Mouse (Mus musculus) gastrocnemius, adult 18-20 months (tissue): Measurements from ENCODE around the gene Pias4. TPM values are rescaled to one million over a fixed set of nuclear protein-coding genes. Genes with fewer than 3 reads are reported as not detected.
A peak's percentile ranks its signal among the peaks of the same experiment; 100 is the strongest.
"Not testable (repeated sequence)": the region's sequence is repeated elsewhere in the genome, so short reads cannot be mapped to it uniquely, and the experiment has no call there.

Source experiments
- DNase-seq: peaks from one replicate; pipeline ENCODE4 v3.0.0; 2021; ENCODE audit warnings: low spot score
- long read RNA-seq, 2 experiments: library from polyadenylated mRNA; stranded (forward); transcript quantifications; one replicate each; pipeline ENCODE4 v2.0.0; 2021
- total RNA-seq, 2 experiments: library from RNA; stranded (reverse); gene quantifications; 2 replicates each; pipeline ENCODE4 v1.2.3; 2021

Pias4 gene
- total RNA-seq: 10 to 100 TPM; 15.3 to 17.1 TPM
- long read RNA-seq, experiment 1, transcript Pias4-201 (11 exons, 2,571 nt): major isoform, 33 of 43 reads
- long read RNA-seq, experiment 1, partial matches to known transcripts: 4 of 43 reads
- long read RNA-seq, experiment 1, other reads (novel, unspliced or antisense): 6 of 43 reads
- long read RNA-seq, experiment 2, transcript Pias4-201 (11 exons, 2,571 nt): major isoform, 38 of 45 reads
- long read RNA-seq, experiment 2, partial matches to known transcripts: 4 of 45 reads
- long read RNA-seq, experiment 2, other reads (novel, unspliced or antisense): 3 of 45 reads

DNA sequence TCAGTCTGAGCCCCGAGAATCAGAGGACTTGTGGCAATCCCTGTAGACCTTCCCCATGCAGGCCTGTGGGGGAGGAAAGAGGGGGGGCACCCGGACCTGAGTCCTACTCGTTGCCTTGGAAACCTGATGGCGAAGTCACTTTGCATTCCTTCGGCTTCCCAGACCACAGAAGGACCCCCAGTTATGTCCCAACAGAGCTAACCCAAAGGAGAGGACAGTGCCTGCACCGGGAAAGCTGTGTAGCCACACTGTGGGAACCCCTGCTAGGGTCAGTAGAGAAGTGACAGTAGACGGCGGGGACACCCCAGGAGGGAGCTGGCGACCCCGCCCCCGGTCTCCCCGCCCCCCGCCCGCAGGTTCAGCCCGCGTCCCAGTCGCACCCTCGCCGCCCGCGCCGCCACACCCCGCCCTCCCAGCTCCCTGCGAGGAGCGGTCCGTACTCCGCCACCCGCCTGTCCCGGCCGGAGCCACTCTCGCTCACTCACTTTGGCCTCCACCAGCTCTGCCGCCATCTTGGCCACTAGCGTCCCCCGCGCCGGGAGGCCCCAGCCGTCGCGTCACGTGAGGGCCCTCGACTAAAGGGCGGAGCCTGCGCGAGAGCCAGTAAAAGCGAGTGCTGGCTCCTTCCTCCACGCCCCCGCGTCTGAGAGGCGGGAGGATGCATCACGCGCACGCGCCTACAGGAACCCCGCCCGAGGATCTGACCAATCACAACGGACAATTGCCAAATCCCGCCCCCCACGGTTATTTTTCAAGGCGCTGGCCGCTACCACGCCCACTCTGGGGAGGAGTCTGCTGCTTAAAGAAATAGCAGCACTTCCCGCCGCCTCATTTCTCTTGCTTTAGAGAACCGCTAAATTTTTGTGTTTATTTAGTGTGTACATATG lies at the start of gene Pias4:
Gene Pias4, minus strand, starts transcription at position 724 of the 887 bp plus-strand sequence.
- peak; percentile 100 for DNase-seq

DNA sequence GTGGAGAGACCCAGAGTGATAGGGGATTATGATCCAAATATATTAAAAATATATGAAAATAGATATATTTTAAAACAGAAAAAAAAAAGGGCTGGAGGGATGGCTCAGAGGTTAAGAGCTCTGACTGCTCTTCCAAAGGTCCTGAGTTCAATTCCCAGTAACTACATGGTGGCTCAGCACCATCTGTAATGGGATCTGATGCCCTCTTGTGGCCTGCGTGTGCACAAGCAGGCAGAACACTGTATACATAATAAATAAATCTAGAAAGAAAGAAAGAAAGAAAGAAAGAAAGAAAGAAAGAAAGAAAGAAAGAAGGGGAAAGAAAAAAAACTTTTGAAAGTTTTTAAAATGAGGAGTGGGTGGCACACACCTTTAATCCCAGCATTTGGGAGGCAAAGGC lies 49.5 kb upstream of the Pias4 start:
- DNase-seq: not testable (repeated sequence)

DNA sequence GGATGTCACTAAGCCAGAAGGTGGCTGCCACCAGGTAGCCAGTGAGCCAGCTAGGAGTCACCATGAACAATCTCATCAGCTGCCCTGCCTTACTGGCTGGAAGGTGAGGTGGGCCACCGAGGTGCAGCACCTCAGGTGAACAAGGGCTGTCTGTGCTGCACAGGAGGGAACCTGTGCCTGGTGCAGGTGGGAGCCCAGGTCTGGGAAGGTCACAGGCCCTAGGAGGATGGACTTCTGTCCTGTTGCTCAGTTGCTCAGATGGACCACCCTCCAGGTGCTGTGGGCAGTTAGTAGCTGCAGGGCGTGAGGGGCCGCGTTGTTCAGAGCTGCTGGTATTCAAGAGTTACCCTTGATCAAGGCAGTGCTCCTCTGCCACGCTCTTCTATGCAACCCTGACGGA lies 49.1 kb upstream of the Pias4 start:
- DNase-seq: no peak

DNA sequence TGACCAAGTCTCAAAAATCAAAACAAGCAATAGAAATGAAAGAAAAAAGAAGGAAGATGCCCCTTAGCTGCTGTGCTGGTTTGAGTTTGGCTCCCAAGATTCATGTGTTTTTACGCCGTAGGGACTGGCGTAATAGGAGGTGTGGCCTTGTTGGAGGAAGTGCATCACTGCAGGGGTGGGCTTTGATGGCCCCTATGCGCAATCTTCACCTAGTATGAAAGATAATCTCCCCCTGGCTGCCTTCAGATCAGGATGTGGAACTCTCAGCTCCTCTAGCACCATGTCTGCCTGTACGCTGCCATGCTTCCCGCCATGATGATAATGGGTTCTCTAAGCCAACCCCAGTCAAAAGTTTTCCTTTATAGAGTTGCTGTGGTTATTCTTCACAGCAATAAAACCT lies 48.5 kb upstream of the Pias4 start:
- DNase-seq: no peak

DNA sequence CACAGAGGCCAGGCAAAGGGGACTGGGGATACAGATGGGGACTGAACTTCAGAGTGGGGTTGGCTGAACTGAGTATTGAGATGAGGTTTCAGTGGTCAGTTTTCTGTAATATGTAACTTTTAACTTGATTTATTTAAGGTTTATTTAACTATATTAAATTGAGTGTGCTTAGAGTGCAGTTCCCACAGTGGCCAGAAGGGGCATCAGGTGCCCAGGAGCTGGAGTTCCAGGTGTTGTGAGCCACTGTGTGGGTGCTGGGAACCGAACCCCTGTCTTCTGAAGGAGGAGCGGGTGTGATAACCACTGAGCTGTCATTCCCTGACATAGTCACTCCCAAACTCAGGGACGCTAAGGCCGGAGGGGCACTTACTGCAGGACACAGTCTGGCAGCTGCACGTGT lies 42.4 kb upstream of the Pias4 start:
- DNase-seq: no peak

DNA sequence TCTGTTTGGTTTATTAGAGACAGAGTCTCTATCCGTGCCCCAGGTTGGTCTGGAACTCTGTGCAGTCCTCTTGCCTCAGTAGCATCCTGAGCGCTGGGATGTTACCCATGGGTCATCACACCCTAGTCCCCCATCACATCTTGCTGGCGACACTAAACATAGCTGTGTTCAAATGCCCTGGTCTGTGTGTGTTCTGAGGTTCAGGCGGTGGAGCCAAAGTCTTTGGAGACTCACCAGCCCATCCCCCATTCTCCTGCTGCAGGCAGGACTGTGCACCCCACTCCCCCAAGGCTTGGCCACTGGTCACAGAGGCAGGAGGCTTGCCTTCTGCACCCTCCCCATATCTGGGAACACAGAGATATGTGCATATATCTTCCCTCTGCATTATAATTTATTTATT lies 36.4 kb upstream of the Pias4 start:
- no peak for DNase-seq

DNA sequence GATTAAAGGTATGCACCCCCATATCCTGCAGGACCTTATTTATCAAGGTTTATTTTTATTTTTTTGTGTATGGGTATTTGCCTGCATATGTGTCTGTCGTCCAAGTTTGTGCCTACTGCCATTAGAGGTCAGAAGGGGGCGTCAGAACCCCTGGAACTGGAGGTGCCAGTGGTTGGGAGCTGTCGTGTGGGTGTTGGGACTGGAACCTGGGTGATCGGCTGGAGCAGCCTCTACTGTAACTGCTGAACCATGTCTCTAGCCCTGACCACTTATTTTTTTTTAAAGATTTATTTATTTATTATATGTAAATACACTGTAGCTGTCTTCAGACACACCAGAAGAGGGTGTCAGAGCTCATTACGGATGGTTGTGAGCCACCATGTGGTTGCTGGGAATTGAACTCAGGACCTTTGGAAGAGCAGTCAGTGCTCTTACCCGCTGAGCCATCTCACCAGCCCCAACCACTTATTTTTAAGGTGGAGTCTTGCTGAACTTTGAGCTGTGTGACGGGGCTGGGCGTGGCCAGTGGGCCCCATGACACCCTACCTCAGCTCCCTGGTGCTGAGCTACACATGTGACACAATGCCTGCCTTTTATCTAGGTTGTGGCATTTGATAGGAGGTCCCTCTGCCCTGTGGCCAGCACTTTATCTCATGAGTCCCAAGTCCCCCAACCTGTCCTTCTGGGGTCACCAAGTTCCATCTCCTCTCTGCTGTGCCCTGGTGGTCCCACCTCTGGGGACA lies 35.4 kb upstream of the Pias4 start:
- no peak for DNase-seq

DNA sequence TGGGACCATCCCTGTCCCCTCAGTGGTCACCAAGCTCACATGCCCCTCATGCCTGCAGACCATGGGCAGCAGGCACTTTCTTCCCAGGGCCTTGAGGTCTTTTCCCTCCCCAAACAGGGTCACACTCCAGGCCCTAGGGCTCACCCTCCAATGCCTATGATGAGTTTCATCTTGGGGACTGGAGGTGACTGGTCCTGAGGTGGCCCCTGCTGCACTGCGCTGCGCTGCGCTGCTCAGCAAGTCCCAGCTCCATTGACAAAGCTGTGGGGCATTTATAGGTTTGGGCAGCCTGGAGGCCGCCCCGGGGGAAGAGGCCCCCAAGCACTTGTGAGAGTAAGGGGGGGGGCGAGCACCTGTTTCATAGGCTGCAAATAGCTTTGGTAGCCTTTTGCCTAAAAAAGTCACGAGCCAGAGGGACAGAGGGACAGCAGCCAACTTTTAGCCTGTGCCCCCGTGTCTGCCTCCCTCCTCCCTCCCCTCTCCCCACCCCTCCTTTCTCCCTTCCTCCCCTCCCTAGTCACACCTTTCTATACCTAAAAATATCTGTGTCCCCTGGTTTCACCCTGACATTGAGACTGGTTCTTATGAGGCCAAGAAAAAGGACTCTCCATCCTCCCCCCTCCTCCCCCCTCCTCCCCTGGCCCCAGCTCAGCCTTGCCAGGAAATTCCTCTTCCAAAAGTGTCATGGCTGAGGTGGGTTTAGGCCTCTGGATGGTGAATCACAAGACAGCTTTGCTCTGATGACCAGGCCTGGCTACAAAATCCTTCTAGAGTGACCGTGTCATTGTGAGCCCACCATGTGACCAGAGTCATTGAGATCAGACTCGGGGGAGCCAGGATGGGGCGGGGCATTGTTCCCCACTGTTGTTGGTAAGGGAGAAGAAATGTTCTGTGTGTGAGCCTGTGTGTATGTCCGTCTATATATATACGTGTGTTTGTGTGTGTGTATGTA lies 34.4 kb upstream of the Pias4 start, which contains the start of gene Nmrk2:
Gene Nmrk2, minus strand, starts transcription at position 245 of the 952 bp plus-strand sequence.
- peak; percentile 83 for DNase-seq

DNA sequence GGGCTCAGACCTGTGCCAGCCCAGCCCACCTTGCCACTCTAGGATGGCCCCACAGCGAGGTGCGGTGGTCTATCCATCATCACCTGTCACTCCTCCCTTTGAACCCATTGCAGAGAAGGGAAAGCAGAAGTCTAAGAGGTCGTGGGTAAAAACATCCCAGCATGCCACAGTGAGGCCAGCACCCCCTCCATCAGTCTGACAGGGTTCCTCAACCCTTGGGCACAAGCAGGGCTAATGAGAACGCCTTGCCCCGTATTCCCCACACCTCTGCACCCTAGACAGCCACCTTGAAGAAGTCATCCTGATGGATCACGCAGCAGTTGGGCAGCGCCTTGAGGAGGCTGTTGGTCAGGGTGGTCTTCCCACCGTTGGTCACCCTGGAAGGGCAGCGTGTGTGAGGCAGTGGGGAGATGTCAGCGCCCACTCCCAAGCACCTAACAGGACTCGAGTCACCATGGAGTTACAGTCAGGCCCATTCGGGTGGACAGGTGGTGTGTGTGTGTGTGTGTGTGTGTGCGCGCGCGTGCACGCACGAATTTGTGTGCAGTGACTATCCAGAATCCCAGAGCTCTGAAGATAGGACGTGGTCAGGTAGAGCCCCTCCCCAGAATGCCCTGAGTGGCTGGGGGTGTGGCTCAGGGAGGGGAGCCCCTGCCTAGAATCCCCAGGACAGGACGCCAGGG lies 33.0 kb upstream of the Pias4 start:
- no peak for DNase-seq

DNA sequence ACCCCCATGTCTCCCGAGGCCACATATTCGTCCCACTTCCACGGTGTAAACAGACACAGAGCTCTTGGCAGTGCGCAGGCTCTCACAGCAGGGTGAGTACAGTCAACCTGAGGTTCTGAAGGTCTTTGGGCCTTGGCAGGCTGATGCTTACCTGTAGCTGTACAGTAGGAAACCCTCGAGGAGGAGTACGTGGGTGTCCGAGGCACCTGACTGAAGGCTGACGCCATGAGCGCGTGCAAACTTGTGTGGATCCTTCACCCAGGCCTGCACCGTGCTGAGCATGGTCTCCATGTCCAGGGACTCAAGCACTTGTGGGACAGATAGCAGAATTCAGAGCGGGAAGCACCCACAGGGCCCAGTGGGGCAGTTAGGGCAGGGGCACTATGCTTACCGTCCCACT lies 32.4 kb upstream of the Pias4 start:
- no peak for DNase-seq

DNA sequence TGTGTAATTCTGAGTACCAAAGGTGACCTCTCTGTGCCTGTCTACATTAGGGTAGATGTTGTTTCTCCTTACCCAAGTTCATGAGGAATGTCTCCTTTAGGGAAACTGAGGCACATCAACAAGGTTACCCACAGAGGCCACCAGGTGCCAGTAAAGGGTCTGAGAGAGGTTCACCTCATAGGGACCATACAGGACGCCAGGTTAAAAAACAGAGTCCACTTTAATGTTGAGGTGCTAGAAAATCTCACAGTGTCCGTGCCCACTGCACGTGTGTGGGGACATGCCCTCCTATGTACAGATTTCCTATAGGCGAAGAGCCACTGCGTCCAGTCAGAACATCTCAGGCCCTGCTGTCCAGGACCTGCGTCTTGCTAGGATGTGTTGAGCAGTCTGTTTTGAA lies 31.3 kb upstream of the Pias4 start:
- no peak for DNase-seq

DNA sequence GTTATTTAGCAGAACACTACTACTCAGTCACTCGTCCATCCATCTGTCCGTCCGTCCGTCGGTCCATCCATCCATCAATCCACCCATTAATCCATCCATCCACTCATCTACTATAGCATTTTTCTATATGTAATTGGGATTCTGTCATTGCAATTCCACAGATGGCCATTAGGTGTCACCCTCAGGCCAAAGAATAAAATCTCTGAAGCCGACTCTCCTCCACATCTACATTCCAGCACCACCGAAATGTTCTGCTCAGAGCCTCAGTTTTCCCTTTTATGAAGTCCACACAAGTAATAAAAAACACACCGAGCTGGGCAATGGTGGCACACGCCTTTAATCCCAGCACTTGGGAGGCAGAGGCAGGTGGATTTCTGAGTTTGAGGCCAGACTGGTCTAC lies 30.5 kb upstream of the Pias4 start:
- DNase-seq: peak; percentile 71

DNA sequence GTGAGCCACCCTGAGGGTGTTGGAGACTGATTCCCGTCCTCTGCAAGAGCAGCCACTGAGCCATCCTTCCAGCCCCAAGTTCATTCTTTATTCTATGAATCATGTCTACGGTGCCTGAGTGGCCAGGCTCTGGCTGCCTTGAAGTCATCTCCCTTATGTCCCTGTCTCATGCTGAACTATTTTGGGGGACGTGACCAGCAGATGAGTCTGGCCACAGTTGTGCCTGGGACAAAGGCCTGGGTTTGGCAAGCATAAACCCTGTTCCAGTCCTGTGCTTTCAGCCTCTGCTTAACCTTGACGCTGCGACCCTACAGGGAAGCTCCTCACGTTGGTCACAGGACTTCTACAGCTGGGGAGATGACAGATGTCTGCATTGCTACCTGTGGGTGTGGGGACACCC lies 29.6 kb upstream of the Pias4 start:
- peak; percentile 68 for DNase-seq

DNA sequence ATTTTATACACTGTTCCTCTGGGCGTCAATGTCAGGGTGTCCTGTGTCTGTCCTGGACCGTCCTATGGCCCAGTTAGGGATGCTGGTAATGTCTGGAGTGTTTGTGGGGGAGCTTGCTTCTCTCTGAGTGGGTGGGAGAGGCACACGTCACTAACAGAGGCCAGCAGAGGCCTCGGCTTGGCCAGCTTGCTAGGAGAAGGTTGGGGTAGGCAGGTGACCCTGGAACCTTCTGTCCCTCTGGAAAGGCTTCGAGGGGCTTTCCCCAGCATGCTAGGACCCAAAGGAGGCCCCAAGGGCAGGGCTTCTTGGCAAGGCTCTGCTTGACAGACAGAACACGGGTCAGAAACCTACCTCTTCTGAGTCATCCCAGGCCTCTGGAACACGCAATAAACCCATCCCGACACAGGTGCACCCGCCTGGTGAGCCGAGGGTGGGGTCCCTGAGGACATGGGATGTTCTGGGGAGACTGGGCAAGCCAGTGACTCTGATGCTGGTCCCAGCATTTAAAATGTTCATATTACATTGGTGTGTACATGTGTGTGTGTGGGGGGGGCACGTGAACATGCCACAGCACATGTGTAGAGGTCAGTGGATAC lies 28.8 kb upstream of the Pias4 start:
- peak; percentile 65 for DNase-seq

DNA sequence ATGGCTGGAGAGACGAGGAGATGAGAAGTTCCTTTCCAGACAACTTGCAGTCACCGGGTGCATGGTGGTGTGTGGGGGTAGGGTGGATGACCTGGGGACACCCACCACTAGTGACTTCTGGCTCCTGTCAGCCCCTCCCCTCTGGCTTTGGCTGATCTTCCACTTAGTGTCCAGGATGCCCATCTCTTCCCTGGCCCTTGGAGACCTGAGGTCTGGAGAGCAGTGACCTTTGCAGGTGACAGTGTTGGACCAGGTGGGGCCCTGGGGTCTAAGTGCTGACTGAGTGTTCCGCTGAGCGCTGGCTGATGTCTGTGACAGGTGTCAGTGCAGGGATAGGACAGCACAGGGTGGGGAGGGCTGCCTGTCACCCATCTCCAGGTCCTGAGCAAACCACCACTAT lies 27.6 kb upstream of the Pias4 start:
- peak; percentile 81 for DNase-seq

DNA sequence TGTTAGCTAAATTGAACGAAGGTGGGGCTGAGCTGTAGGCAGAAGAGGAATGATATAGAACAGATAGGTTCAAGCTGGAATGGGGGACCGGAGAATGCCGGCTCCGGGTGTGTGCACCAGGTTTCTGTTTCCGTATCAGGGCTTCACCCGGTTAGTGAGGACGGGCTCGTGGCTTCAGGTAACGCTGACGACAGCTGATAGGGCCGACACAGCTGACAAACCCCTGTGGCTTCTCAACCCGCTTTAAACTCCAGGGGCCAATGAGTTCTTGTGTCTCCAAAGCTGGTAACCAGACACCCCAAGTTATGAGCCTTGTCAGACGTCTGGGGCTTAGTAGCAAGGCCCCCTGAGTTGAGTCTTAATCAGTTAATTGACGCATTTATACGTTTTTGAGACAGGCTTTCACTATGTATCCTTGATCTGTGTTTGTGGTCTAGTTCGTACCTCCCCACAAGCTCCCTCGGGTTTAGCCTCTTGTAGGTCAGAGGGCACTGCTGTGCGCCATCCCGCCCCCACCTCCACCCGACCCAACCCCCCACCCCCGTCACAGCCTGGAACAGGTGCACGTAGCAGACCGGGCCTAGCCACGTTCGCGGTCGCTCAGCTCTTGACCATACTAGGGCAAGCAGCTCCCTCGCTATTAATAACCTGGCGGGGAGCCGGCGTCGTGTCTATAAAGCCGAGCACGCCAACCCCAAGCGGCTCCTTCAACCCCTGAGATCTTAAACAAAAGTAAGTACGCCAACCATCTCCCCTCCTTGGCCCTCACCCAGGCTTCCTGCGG lies 26.5 kb upstream of the Pias4 start:
- DNase-seq: peak; percentile 85

DNA sequence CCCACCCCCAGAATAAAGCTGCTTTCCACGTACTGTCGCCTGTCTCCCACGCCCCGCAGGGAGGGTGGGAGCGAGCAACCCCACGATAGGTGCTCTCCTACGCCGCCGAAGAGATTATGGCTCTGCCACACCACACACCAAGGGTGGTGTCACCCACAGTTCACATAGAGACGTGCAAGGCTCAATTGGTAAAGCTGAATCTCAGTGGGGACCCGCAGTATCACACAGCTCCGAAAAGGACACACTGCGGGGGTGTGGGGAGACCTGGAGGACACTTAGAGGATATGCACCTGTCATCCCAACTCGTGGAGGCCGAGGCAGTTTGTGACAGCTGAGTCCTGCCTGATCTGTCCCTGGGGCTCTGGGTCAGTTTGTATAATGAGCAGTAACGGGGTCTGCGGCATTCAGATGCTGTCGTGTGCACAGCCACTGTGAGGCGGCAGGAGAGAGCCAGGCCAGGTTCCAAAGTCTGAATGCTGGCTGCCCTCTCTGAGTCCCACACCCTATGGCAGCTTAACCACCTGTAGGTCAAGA lies 25.3 kb upstream of the Pias4 start:
- DNase-seq: peak; percentile 64

DNA sequence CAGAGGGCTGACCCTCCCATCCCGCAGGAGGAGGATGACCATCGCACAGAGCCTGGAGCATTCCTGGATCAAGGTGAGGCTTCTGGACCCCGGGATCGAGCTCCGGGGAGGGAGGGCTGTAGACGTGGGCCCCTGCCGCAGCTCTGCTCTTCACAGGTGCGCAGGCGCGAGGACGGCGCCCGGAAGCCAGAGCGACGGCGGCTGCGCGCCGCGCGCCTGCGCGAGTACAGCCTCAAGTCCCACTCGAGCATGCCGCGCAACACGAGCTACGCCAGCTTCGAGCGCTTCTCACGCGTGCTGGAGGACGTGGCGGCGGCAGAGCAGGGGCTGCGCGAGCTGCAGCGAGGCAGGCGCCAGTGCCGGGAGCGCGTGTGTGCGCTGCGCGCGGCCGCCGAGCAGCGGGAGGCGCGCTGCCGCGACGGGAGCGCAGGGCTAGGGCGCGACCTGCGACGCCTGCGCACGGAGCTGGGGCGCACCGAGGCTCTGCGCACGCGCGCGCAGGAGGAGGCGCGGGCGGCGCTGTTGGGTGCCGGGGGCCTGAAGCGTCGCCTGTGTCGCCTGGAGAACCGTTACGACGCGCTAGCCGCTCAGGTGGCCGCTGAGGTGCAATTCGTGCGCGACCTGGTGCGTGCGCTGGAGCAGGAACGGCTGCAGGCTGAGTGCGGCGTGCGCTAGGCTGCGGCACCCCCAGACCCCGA lies 24.7 kb upstream of the Pias4 start:
- peak; percentile 81 for DNase-seq
